ENCODE assay signal across 9 mouse cellular contexts in genomic region chr12:78227021-78227932, GRCm38 (mm10). TPM values are rescaled to one million over a fixed set of nuclear protein-coding genes. Genes with fewer than 3 reads are reported as not detected.
A peak's percentile ranks its signal among the peaks of the same experiment; 100 is the strongest.
DNase-seq lines count a peak whose midpoint lies in the region; ATAC-seq and TF ChIP-seq lines count a peak whose summit lies in the region.
"Had no signal": no experiment of that assay in that cellular context is flagged by ENCODE, and none has a peak within 500 bp of the region (broad histone marks: within the 10 kb centered on the region; RNA-seq: fewer than 3 reads in every experiment).

No protein-coding gene starts in this region.

- H3K4me2 ChIP-seq in hindbrain, embryonic 12.5 days (replicated peaks), result peak overlapping the region; percentile 75

- no peaks in the 10 kb centered on the region for H3K27me3 ChIP-seq in G1E (ENCODE audit: insufficient read depth, low read length)
- H3K27me3 ChIP-seq in hindbrain, embryonic 12.5 days, result no peaks in the 10 kb centered on the region

- H3K4me1 ChIP-seq in G1E (ENCODE audit: insufficient read depth, low read depth, low read length), result peaks cover 26% of the 10 kb centered on the region
- peaks cover 3% of the 10 kb centered on the region for H3K4me1 ChIP-seq in hindbrain, embryonic 12.5 days

- no peak for TF ChIP-seq CTCF in G1E (IDR thresholded peaks at IDR 0.05; ENCODE audit: low read depth, low read length)

- ATAC-seq in G1E (ENCODE audit: extremely low read depth, insufficient number of reproducible peaks, low FRiP score, poor library complexity, severe bottlenecking), result no peak
- peak; percentile 48 for ATAC-seq in hindbrain, embryonic 12.5 days (ENCODE audit: low FRiP score)

- H3K27ac ChIP-seq in hindbrain, embryonic 12.5 days, result peak overlapping the region; percentile 99

- H3K36me3 ChIP-seq in G1E (replicated peaks), result peaks cover 3% of the 10 kb centered on the region
- H3K36me3 ChIP-seq in hindbrain, embryonic 12.5 days, result no peaks in the 10 kb centered on the region

- H3K9ac ChIP-seq in hindbrain, embryonic 12.5 days, result peak overlapping the region; percentile 84

- 1% methylated on average over 47 of the region's 57 CpGs for WGBS in hindbrain, embryonic 12.5 days

- no peaks in the 10 kb centered on the region for H3K9me3 ChIP-seq in G1E (replicated peaks)
- no peaks in the 10 kb centered on the region for H3K9me3 ChIP-seq in hindbrain, embryonic 12.5 days (replicated peaks)

- DNase-seq in G1E (ENCODE audit: low spot score), result peak; percentile 65
- DNase-seq in cerebellum, adult 18-20 months, result peak; percentile 58 to 67
- DNase-seq in frontal cortex, postnatal 10 days (ENCODE audit: low spot score in 2 of 2), result peak; percentile 45 to 50
- DNase-seq in layer of hippocampus, postnatal 36 days, result peak; percentile 50 to 54
- peak; percentile 13 for DNase-seq in lung, postnatal 25 days (ENCODE audit: low spot score)
- peak; percentile 35 for DNase-seq in retina, postnatal 7 days (ENCODE audit: low read depth, low spot score)
- peak; percentile 53 for DNase-seq in urinary bladder, adult 2 months (ENCODE audit: low spot score)

- H3K4me3 ChIP-seq in G1E (ENCODE audit: low read depth, low read length), result peak overlapping the region; percentile 99
- peak overlapping the region; percentile 93 for H3K4me3 ChIP-seq in hindbrain, embryonic 12.5 days

RNA-seq across cellular contexts. Expression of gene Gphn, which starts 1.1 kb away (rescaled TPM):
- 63.5 and 68.3 TPM in 2 replicates for total RNA-seq in G1E (2014; fragmentation: Nextera tagmentation)
- total RNA-seq in G1E (2017), result 26.2 and 29.1 TPM in 2 replicates
- polyA plus RNA-seq in G1E (2012), result 18.9 and 20.8 TPM in 2 replicates
- polyA plus RNA-seq in hindbrain, embryonic 12.5 days (2016; fragmentation: Nextera tagmentation; extraction: Ambion mirVana), result 21.2 and 23.1 TPM in 2 replicates
- 10 to 100 TPM; 71.1 to 78.3 TPM for total RNA-seq in layer of hippocampus, postnatal 36 days (2021)
- 21.0 and 21.7 TPM in 2 replicates for polyA plus RNA-seq in urinary bladder, adult 2 months (2012; rRNA removed)

RNA-seq across cellular contexts. Expression of gene Gm6657, which starts 33.2 kb away (rescaled TPM):
- total RNA-seq in G1E (2014; fragmentation: Nextera tagmentation) (not detected in 2 replicates), G1E (2017) (not detected in 2 replicates)
- not detected in 2 replicates for polyA plus RNA-seq in G1E (2012)
- not detected in 2 replicates for polyA plus RNA-seq in hindbrain, embryonic 12.5 days (2016; fragmentation: Nextera tagmentation; extraction: Ambion mirVana)
- not detected for total RNA-seq in layer of hippocampus, postnatal 36 days (2021)
- not detected in 2 replicates for polyA plus RNA-seq in urinary bladder, adult 2 months (2012; rRNA removed)
- total RNA-seq: hematopoietic stem cell, adult 5-6 weeks had no signal

Comparison
In these comparisons a context has a peak if more than half of its experiments do, and no peak if none do; other contexts are left out.
1. DNase-seq: peak in every context shown above with its lines; median percentile 65 in G1E; 62 in cerebellum, adult 18-20 months; 53 in urinary bladder, adult 2 months; 52 in layer of hippocampus, postnatal 36 days; 48 in frontal cortex, postnatal 10 days; 35 in retina, postnatal 7 days; 13 in lung, postnatal 25 days.